Mouse (Mus musculus) common myeloid progenitor, adult 5-6 weeks (primary cell): Measurements from ENCODE around the gene Slc26a8. TPM values are rescaled to one million over a fixed set of nuclear protein-coding genes. Genes with fewer than 3 reads are reported as not detected.

Experiments used
- ATAC-seq: replicated peaks from 2 replicates; pipeline ENCODE4 v1.8.0; 2016; ENCODE audit warnings: low read depth, mild to moderate bottlenecking, moderate TSS enrichment, inconsistent platforms; ENCODE audit not compliant: poor library complexity, severe bottlenecking
- total RNA-seq: library from RNA; stranded (forward); fragments of 200-1000, 187-1606 nt; gene quantifications from 2 replicates; pipeline ENCODE4 v1.2.3, GENCODE M21; 2017

The Slc26a8 gene
- total RNA-seq, 1 experiment from 2014 or later, result 1.1 TPM

GRCm38 (mm10) chr17:28701171-28701570 is 11.1 kb upstream of the Slc26a8 start:
- no peak for ATAC-seq

- peak; percentile 61 for ATAC-seq
These were observed 9.8 kb upstream of the Slc26a8 start for GRCm38 (mm10) chr17:28699789-28700188.

- ATAC-seq, result no peak
These were observed 8.6 kb upstream of the Slc26a8 start for GRCm38 (mm10) chr17:28698672-28699071.

GRCm38 (mm10) chr17:28698245-28698644 is 8.2 kb upstream of the Slc26a8 start:
- ATAC-seq, result no peak

- ATAC-seq, result peak; percentile 45
These were observed 7.5 kb upstream of the Slc26a8 start for GRCm38 (mm10) chr17:28697290-28698195.

- no peak for ATAC-seq
These were observed 6.6 kb upstream of the Slc26a8 start for GRCm38 (mm10) chr17:28696641-28697040.

GRCm38 (mm10) chr17:28694832-28695231 is 4.8 kb upstream of the Slc26a8 start:
- no peak for ATAC-seq

GRCm38 (mm10) chr17:28694078-28694477 is 4.0 kb upstream of the Slc26a8 start:
- no peak for ATAC-seq

- ATAC-seq, result no peak
These were observed 3.1 kb upstream of the Slc26a8 start for GRCm38 (mm10) chr17:28693086-28693485.

GRCm38 (mm10) chr17:28692341-28692710 is 2.3 kb upstream of the Slc26a8 start:
- ATAC-seq, result peak; percentile 51

GRCm38 (mm10) chr17:28691687-28692340 is 1.8 kb upstream of the Slc26a8 start:
- peak; percentile 33; the same call in 1 of the 2 replicates for ATAC-seq

GRCm38 (mm10) chr17:28690776-28691686 is 998 bp upstream of the Slc26a8 start, which contains the start of gene Mapk14:
Gene Mapk14, plus strand, starts transcription at chr17:28691329.
- ATAC-seq, result peak; percentile 83

- ATAC-seq, result no peak
These were observed 2.7 kb downstream of the Slc26a8 start for GRCm38 (mm10) chr17:28687354-28687753.

- ATAC-seq, result no peak
These were observed 5.4 kb downstream of the Slc26a8 start for GRCm38 (mm10) chr17:28684631-28685030.

GRCm38 (mm10) chr17:28683601-28684000 is 6.4 kb downstream of the Slc26a8 start:
- no peak for ATAC-seq

- peak; percentile 73 for ATAC-seq
These were observed 7.5 kb downstream of the Slc26a8 start for GRCm38 (mm10) chr17:28682311-28683084.

GRCm38 (mm10) chr17:28659564-28659963 is 30.5 kb downstream of the Slc26a8 start:
- ATAC-seq, result no peak

GRCm38 (mm10) chr17:28657936-28658335 is 32.1 kb downstream of the Slc26a8 start:
- ATAC-seq, result peak; percentile 65

- no peak for ATAC-seq
These were observed 39.8 kb downstream of the Slc26a8 start for GRCm38 (mm10) chr17:28650268-28650667.
